18 mouse cellular contexts compared by ENCODE assay signal in genomic region chr10:25017843-25018242, GRCm38 (mm10).
"Had no signal": no experiment of that assay in that cellular context is flagged by ENCODE, and none has a peak within 500 bp of the region (broad histone marks: within the 10 kb centered on the region; RNA-seq: fewer than 3 reads in every experiment).

No protein-coding gene starts in this region.

- ATAC-seq: liver, embryonic 12.5 days; midbrain, embryonic 15.5 days had no signal

- DNase-seq: lung, adult 18-20 months; lung, embryonic 14.5 days; lung, postnatal 10 days; lung, postnatal 4 days; right cerebral cortex, adult 18-20 months; right cerebral cortex, postnatal 14 days; right cerebral cortex, postnatal 4 days; spleen, adult 18-20 months; thymus, adult 18-20 months; thymus, postnatal 14 days; thymus, postnatal 36 days had no signal

- H3K36me3 ChIP-seq: limb, embryonic 15.5 days; liver, embryonic 12.5 days; midbrain, embryonic 10.5 days; midbrain, embryonic 12.5 days; midbrain, embryonic 15.5 days had no signal

- H3K4me3 ChIP-seq: limb, embryonic 15.5 days; liver, embryonic 12.5 days; midbrain, embryonic 10.5 days; midbrain, embryonic 12.5 days; midbrain, embryonic 15.5 days; myocyte had no signal

- H3K9ac ChIP-seq: limb, embryonic 15.5 days; liver, embryonic 12.5 days; liver, embryonic 14.5 days; lung, embryonic 14.5 days; midbrain, embryonic 12.5 days; midbrain, embryonic 15.5 days had no signal

- H3K27me3 ChIP-seq: limb, embryonic 15.5 days; liver, embryonic 12.5 days; midbrain, embryonic 12.5 days; midbrain, embryonic 15.5 days had no signal

- H3K9me3 ChIP-seq: limb, embryonic 15.5 days; liver, embryonic 12.5 days; midbrain, embryonic 10.5 days; midbrain, embryonic 12.5 days; midbrain, embryonic 15.5 days had no signal

- H3K4me1 ChIP-seq: limb, embryonic 15.5 days; midbrain, embryonic 10.5 days; midbrain, embryonic 12.5 days; midbrain, embryonic 15.5 days had no signal

- H3K4me2 ChIP-seq: limb, embryonic 15.5 days; liver, embryonic 12.5 days; lung, embryonic 14.5 days; midbrain, embryonic 12.5 days; midbrain, embryonic 15.5 days had no signal

- H3K27ac ChIP-seq: limb, embryonic 15.5 days; liver, embryonic 12.5 days; liver, embryonic 14.5 days; midbrain, embryonic 10.5 days; midbrain, embryonic 12.5 days; midbrain, embryonic 15.5 days had no signal
